Mouse (Mus musculus) cortical plate, adult 2 months (tissue): ENCODE results near the gene Itgax. TPM values are rescaled to one million over a fixed set of nuclear protein-coding genes. Genes with fewer than 3 reads are reported as not detected.
"Not testable (repeated sequence)": the region's sequence is repeated elsewhere in the genome, so short reads cannot be mapped to it uniquely, and the experiment has no call there.

Experiments used
- H3K27ac ChIP-seq: fragments of 200-500 bp; 2 replicates; pipeline ENCODE4 v1.5.1; 2012; ENCODE audit warnings: low read length, control low read depth, inconsistent platforms; ENCODE audit not compliant: insufficient read depth
- H3K4me1 ChIP-seq: fragments of 200-500 bp; 2 replicates; pipeline ENCODE4 v1.6.1; 2011; ENCODE audit warnings: low read length; ENCODE audit not compliant: control insufficient read depth, insufficient read depth
- H3K4me3 ChIP-seq: fragments of 200-500 bp; 2 replicates; pipeline ENCODE4 v1.5.1; 2011; ENCODE audit warnings: mild to moderate bottlenecking, low read length, control low read depth; ENCODE audit not compliant: insufficient read depth
- CTCF ChIP-seq: fragments of 200-500 bp; IDR thresholded peaks from 2 replicates; pipeline ENCODE4 v1.5.1; 2011; ENCODE audit warnings: mild to moderate bottlenecking, control low read depth, low read length; ENCODE audit not compliant: insufficient read depth; ENCODE audit errors: extremely low read depth
- POLR2A ChIP-seq: fragments of 200-500 bp; IDR thresholded peaks from 2 replicates; pipeline ENCODE4 v1.6.1; 2011; ENCODE audit warnings: mild to moderate bottlenecking, low read length, control low read depth; ENCODE audit not compliant: insufficient read depth; ENCODE audit errors: extremely low read depth
- polyA plus RNA-seq: library from polyadenylated mRNA; depleted of rRNA; stranded (reverse); fragments of >200 nt; gene quantifications from 2 replicates; pipeline ENCODE4 v1.2.3, GENCODE M21; 2012

Gene Itgax
- polyA plus RNA-seq, 1 experiment, result 0.21 TPM

DNA sequence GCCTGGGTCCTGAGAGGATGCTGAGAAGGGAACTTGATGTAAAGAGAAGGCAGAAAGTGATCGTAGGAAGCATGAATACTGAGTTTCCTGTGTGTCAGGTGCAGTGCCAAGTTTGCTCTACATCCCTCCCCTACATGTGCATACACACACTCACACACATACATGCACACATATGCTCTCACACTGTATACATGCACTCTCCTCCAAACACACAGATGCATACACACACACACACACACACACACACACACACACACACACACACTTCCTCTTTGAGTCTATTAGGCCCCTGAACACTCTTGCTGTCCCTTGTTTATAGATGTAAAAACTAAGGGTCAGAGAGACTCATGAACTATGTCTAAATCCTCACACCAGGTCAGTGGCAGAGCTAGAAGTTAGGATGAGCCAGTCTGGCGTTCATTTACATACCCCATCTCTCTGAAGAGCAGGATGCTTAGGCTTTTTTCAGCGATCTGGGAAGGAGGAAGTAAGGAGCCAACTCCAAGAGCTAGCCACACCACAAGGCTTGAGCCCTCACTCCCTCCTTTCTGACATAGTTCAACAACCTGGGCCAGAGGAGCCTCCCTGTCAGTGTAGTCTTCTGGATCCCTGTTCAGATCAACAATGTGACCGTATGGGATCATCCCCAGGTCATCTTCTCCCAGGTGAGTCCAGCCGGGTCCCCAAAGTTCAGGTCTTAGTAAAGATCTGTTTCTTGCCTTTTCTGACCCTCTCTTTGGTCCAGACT is 14.0 kb upstream of the Itgax start:
- TF ChIP-seq POLR2A (no peak), CTCF (no peak)
- H3K4me3 ChIP-seq, result no peak overlapping the region
- no peak overlapping the region for H3K27ac ChIP-seq
- H3K4me1 ChIP-seq, result no peaks in the 10 kb centered on the region

DNA sequence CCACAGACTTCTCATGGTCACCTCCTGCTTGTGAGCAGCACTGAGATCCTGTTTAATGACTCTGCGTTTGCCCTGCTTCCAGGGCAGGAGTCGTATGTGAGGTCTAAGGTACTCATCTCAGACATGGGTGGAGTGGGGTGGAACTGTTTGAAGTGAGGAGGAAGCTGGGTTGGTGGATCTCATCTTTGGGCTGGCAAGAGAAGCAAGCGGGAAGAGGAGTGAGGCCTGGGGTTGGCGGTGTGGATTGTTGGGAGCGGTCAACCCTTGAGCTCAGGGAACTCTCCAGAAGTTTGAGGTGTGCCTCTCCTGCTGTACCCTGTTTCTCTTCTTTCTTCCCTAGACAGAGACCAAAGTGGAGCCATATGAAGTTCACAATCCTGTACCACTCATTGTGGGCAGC is 13.0 kb upstream of the Itgax start:
- Histone ChIP-seq H3K27ac (no peak overlapping the region), H3K4me1 (no peaks in the 10 kb centered on the region), H3K4me3 (no peak overlapping the region)
- TF ChIP-seq CTCF (no peak), POLR2A (no peak)

DNA sequence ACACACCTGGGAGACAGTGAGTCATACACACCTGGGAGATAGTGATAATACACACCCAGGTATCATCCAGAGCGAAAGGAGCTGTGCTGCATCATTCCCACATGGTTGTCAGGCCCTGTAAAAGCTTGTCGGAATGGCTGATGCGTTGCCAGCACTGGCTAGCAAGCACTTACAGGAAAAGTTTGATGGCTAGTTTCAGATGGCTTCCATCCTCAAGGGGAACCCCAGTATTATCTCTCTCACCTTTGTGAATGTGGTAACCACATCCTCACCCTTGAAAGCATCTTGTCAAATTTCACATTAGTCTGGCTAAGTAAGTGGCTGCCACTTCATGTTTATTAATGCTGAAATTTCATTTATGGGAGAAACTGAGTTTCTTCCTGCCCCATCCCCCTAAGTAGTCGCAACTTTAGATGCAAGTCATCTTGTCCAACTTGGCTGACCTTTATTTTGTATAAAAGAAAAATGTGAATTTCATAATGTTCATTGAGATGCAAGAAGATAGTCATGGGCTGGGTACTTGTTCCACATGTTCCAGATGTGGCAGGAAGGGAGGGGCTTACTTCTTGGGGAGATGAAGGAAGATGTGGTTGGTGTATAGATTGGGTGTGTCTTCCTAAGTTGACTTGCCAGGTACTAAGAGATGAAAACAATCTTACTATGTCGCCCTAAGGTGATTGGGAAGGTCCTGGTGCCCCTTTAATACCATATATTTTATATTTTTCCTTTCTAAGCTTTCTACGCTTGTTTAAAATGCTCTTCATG is 9.4 kb upstream of the Itgax start:
- H3K4me1 ChIP-seq, result no peaks in the 10 kb centered on the region
- no peak overlapping the region for H3K27ac ChIP-seq
- TF ChIP-seq POLR2A, result no peak
- no peak for TF ChIP-seq CTCF
- H3K4me3 ChIP-seq, result no peak overlapping the region

DNA sequence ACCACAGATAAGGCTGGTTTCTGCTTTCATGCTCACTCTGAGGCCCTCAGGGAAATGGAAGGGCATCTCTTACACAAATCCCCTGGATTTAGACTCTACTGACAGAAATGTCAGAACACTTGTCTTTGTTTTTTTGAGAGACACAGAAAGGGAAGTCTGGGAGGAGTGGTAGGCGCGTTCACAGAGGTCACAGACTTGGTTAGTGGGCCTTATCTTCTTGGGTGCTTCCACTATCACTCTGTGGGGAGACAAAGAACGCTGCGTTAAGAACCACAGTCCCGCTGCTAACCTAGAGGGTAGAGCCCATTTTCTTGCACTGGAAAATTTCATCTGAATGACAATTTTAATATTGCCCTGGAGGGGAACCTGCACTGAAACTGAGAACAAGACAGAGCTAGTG is 2.8 kb downstream of the Itgax start:
- Histone ChIP-seq H3K4me1 (no peaks in the 10 kb centered on the region), H3K27ac (no peak overlapping the region), H3K4me3 (no peak overlapping the region)
- no peak for TF ChIP-seq POLR2A
- TF ChIP-seq CTCF, result no peak

DNA sequence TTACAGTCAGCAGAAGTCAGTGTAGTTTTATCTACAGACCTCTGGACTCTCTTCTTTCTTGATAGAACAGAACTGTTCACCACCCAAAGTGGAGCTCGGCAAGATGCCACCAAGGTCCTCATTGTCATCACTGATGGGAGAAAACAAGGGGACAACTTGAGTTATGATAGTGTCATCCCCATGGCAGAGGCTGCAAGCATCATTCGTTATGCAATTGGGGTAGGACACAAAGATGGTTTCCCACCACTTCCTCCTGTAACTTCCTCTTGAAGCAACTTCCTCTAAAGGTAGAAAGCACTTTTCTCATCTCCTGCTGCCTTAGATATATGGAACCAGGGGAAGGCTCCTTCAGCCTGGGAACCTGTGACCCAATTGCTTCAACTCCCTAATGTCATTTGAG is 4.2 kb downstream of the Itgax start:
- H3K4me1 ChIP-seq, result no peaks in the 10 kb centered on the region
- TF ChIP-seq CTCF (no peak), POLR2A (no peak)
- H3K4me3 ChIP-seq, result no peak overlapping the region
- H3K27ac ChIP-seq, result no peak overlapping the region

DNA sequence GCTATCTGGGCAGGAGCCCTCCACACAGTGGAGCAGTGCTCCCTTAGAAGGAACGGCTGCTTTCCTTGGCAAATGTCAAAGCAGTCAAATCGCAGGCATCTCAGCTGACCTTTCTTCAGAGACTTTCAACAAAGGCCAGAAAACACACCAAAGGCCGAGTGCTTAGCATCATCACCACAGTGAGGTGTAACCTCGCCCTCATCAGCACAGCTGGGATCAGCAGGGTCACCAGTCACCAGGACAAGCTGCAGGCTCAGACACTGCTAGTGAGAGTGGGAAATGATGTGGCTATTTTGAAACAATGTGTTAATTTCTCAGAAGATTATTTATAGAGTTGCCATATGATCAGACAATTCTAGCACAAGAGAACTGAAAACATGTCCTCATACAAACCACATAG is 7.6 kb downstream of the Itgax start:
- Histone ChIP-seq H3K4me1 (no peaks in the 10 kb centered on the region), H3K27ac (no peak overlapping the region), H3K4me3 (no peak overlapping the region)
- no peak for TF ChIP-seq CTCF
- no peak for TF ChIP-seq POLR2A

DNA sequence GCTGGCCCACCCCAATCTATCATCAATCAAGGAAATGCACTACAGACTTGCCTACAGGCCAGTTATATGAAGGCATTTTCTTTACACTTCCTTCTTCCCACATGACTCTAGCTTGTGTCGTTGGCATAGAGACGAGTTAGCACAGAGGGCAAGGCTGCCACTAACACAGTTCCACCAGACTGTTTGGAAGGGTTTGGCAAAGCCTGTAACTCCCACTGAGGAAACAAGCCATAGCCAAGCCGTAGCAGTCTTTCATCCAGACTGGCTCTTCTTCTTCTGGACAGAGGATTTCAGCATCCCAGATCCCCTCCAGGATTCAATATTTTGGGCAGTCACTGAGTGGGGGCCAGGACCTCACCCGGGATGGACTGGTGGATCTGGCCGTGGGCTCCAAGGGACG is 10.3 kb downstream of the Itgax start:
- Histone ChIP-seq H3K27ac (no peak overlapping the region), H3K4me1 (no peaks in the 10 kb centered on the region), H3K4me3 (no peak overlapping the region)
- no peak for TF ChIP-seq CTCF
- TF ChIP-seq POLR2A, result no peak

DNA sequence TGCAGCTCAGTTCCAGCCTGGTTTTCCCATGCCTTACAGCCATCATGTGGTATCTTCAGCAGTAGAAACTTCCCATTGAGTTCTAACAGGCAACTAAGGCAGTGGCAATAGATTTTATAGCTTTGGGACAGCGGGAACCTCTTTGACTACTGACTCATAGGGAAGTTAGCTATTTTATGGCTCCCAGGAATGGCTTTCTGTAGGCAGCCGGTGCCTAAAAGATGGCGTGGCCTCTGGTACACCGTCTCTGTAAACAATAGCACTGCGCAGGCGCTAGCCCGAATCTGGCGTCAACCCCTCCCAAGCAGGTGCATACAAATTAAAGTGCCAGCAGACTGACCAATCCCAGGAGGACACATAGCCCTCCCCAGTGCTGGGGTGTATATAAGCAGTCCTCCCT is 21.6 kb downstream of the Itgax start:
- H3K4me3 ChIP-seq, result no peak overlapping the region
- H3K4me1 ChIP-seq, result no peaks in the 10 kb centered on the region
- no peak overlapping the region for H3K27ac ChIP-seq
- TF ChIP-seq POLR2A (no peak), CTCF (no peak)

DNA sequence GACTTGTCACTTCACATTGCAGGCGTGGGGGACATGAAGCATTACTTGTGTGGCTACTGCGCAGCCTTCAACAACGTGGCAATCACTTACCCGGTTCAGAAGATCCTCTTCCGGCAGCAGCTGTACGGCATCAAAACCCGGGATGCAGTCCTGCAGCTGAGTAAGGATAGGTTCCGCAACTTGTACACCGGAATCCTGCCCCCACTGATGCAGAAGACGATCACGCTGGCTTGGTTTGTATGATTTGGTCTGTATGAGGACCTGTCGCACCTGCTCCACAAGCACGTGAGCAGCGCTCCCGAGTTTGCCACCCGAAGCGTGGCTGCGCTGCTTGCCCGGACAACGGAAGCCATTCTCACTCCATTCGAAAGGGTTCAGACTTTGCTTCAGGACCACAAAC is 24.7 kb downstream of the Itgax start, which contains the start of gene Itgad:
Itgad (plus strand) TSS at position 301 of the 400 bp plus-strand sequence.
- Histone ChIP-seq H3K4me3 (no peak within 1 kb of the TSS), H3K27ac (no peak within 1 kb of the TSS), H3K4me1 (no peaks in the 10 kb centered on the region)
- TF ChIP-seq POLR2A (no peak), CTCF (no peak)

DNA sequence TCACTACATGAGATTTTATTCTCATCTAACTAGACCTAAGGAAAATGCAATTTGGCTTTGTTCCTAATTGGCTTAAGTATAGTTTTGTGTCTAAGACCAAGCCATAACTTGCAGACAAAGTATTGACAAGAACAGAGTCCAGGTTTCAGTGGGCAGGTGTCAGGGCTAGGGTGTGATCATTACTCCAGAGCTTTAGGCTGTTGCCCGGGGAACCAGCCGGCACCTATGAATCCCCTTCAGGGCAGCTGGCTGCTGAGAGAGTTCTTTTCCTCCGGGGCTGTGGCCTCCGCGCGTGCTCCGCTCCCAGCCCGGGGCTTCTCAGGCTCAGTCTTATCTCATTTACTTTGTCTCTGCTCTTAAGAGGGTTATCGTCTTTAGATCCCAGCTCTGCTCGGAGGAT is 25.6 kb downstream of the Itgax start:
- Histone ChIP-seq H3K4me3 (no peak overlapping the region), H3K27ac (no peak overlapping the region), H3K4me1 (no peaks in the 10 kb centered on the region)
- TF ChIP-seq POLR2A (no peak), CTCF (no peak)

DNA sequence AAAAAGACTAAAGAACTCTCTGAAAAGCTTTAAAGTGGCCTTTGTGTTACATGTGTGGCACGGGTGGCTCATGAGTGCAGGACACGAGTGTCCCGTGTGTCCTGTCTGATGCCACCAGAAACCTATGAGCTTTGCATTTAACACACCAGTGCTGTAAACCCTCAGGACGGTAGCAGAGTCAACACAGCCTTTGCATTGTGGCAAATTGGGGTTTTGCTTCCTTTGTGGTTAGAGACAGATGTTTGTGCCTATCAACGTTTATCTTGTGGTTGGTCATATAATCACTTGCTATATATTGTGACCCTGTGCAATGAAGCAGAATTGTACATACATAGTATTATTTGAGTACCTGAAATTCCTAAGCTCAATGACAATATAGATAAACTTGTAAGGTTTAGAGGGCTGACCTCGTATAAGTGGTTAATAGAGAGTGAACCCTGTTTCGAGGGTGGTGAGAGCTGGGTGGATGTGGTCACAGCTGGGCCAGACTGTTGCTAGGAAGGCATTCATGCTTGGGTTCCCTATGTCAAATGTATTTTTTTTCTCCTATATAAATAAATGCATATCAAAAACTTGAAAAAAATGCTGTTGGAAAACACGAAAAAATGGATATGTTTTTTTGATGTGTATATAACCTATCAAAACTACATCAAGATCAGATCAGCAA is 29.5 kb downstream of the Itgax start:
- H3K27ac ChIP-seq, H3K4me1 ChIP-seq, H3K4me3 ChIP-seq: not testable (repeated sequence)
